Mouse (Mus musculus): ENCODE results near the gene Urah. TPM values are rescaled to one million over a fixed set of nuclear protein-coding genes. Genes with fewer than 3 reads are reported as not detected.

Gene Urah
- 0.24 and 1.4 TPM in 2 replicates for polyA plus RNA-seq (2012; rRNA removed)

GRCm38 (mm10) chr7:140834968-140835757 lies at the start of gene Urah:
TSS of gene Urah (plus strand) at chr7:140835018.

DNA sequence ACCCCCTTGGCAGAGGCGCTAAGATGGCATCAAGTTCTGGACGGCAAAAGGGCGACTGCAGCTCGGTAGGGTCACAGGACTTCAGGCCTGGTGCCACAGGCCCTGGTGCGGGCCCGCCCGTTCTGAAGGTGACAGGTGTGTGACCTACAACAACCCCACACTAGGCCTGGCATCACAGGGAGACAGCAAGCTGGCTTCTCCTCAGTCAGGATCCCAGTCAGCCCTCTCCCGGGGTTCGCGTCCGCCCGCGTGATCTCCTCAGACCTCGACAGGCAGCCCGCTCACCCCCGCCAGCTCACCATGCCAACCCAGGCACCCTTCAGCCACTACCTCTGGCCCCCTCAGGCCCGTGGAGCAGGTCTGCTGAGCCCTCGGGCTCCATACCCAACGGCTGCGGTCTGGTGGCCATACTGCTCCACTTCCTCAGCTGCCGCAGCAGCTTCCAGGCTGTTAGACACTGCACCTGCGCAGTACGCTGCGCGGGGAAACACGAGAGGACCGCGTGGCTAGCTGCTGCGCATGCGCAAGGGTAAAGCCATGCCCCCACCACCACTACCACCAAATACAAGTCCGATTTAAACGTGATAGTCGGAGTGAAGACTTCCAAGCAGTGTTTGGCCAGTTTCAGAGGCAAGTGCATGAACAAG lies 47.3 kb upstream of the Urah start, which contains the start of gene Syce1:
TSS of gene Syce1 (minus strand) at position 447 of the 647 bp plus-strand sequence.

DNA sequence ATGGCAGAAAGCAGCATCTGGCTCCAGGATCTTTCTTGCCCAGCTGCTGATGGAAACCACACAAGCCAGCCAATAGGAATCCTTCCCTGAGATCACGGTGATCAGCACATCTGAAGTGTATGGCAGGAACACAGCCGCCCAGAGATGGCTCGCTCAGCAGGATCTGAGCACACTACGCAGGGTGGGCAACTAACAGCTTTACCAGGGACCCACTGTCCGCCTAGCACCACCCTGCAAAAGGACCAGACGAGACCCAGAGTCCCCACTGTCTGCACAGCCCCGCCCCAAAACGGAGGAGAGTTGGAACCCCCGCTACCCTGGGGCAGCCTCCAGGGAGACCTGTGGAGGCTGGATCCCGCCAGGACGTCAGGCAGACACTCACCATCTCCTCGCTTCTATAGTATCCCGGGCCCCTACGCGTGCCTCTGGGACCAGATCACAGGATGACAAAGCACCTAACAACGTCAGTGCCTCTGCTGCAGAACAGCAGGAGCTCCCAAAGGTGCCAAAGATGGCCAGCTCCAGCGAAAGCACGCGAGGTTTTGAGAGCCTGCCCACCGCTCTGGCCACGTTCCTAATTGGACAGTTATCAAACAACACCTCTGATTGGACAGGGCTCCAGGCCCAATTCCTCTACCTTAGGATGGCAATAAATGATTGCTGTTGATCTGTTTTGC lies 13.0 kb upstream of the Urah start, which contains the start of gene Zfp941:
TSS of gene Zfp941 (minus strand) at position 526 of the 677 bp plus-strand sequence.

GRCm38 (mm10) chr7:140844905-140845665 lies 10.3 kb downstream of the Urah start, which contains the start of gene Scgb1c1:
TSS of gene Scgb1c1 (plus strand) at chr7:140845547.

GRCm38 (mm10) chr7:140847755-140848580 lies 13.2 kb downstream of the Urah start, which contains the start of gene Odf3:
TSS of gene Odf3 (plus strand) at chr7:140847805.

GRCm38 (mm10) chr7:140855860-140856784 lies 21.3 kb downstream of the Urah start, which contains the start of gene Gm45785:
TSS of gene Gm45785 (minus strand) at chr7:140856331.

DNA sequence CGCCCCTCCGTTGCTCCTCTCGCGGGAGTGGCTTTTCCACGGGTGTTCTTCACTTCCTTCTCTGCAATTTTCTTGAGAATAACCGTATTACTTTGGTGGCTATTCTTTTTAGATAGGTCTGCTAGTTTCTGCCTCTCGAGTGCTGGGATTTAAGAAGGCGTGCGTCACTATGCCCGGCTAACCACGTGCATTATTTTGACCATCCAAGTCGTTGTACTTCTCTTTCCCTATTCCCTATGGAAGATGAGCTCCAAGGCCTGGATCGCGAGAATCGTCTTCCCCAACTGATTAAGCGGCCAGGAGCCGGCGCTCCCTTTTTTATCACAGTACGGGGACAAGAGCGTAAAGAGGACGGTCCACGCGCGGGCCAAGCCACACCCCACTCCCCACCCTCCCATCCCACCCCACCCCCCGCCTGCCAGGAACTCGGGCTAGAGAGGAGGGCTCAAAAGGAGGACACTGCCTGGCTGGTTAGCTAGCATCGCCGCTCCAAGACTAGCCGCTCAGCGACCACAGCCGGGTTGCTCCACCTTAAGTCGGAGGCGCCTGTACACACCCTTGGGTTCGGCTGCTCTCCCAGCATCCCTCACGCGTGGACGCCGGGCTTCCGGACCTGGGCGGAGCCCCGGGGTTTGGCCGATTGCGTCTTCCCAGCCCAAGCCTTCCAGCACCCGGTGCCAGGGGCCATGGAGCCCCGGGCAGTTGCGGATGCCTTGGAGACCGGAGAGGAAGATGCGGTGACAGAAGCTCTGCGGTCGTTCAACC lies 22.1 kb downstream of the Urah start, which contains the start of gene Ric8a:
TSS of gene Ric8a (plus strand) at position 173 of the 765 bp plus-strand sequence.

DNA sequence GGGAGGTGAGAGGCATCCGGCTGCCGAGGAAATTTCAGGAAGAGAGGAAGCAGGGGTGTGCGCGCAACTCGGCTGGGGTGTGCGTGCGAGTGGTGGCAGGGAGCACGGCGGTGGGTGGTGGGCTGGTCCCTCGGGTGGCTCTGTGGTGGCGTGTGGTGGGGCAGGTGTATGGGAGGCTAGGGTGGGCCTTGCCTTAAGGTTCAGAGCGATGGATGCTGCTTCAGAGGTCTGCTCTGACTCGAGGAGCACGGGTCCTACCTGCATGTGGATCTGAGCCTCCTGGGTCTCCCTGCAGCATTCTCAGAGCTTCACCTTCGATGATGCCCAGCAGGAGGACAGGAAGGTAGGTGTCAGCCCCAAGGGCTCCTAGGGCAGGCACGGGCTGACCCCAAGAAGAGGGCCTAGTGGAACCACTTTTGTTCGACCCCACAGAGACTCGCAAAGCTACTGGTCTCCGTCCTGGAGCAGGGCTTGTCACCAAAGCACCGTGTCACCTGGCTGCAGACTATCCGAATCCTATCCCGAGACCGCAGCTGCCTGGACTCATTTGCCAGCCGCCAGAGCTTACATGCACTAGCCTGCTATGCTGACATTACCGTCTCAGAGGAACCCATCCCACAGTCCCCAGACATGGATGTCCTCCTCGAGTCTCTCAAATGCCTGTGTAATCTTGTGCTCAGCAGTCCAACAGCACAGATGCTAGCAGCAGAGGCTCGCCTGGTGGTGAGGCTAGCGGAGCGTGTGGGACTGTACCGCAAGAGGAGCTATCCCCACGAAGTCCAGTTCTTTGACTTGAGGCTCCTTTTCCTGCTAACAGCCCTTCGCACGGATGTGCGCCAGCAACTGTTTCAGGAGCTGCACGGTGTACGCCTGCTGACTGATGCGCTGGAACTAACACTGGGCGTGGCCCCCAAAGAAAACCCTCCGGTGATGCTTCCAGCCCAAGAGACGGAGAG lies 23.0 kb downstream of the Urah start, which contains the start of gene Bet1l:
TSS of gene Bet1l (minus strand) at position 28 of the 956 bp plus-strand sequence.

DNA sequence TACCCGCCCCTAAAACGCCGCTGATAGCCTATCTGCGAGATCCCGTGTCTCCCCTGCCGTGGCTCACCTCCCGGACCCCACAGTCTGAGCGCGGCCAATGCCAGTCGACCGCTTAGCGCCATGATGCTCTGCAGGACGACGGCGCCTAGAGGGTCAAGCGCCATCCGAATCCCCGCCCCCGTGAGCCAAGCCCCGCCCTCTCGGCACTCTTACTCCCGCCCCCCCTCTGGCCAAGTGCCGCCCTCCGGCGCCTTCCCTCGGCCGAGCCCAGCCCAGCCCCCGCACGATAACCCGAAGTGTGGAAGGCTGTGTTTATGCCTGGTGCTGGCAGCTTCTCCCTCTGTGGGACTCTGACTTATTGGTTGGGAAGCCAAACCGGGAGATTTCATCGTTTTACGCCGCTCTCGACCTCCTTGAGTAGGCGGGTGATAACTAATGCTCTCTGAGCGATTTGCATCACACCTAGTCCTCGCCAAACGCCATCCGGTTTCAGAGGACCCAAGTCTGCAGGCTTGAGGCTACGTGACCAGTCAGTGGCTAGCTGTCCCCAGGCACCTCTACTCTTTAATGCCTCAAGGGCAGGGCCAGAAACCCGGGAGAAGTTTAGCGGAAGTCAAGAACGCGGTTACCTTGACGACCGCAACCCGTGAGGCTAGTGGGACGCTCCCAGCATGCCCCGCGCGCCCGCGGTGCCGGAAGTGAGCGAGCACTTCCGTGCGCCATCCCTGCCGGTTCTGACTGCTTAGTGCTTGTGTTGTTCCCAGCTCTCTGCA lies 47.1 kb downstream of the Urah start, which contains the start of the genes Psmd13 and Sirt3:
TSS of gene Psmd13 (plus strand) at position 273 of the 773 bp plus-strand sequence.
TSS of gene Sirt3 (minus strand) at position 614 of the 773 bp plus-strand sequence.

Other genes with a start within 250 kb of the Urah start
- gene Olfr46, start 233.7 kb upstream of the Urah start, polyA plus RNA-seq (2012; rRNA removed) = under 0.01 TPM in 1 of 2 replicates, not detected in the other
- gene Olfr61, start 206.0 kb upstream of the Urah start, polyA plus RNA-seq (2012; rRNA removed) = not detected in 2 replicates
- gene Olfr53, start 188.6 kb upstream of the Urah start, polyA plus RNA-seq (2012; rRNA removed) = not detected in 2 replicates
- gene Olfr539, start 175.1 kb upstream of the Urah start, polyA plus RNA-seq (2012; rRNA removed) = 0.01 TPM in 2 replicates
- gene Olfr45, start 153.1 kb upstream of the Urah start, polyA plus RNA-seq (2012; rRNA removed) = not detected in 2 replicates
- gene Olfr541, start 137.8 kb upstream of the Urah start, polyA plus RNA-seq (2012; rRNA removed) = not detected in 2 replicates
- not detected in 2 replicates for gene Cyp2e1, start 71.3 kb upstream of the Urah start, polyA plus RNA-seq (2012; rRNA removed)
- gene Syce1, start 47.2 kb upstream of the Urah start, polyA plus RNA-seq (2012; rRNA removed) = 0.26 and 0.66 TPM in 2 replicates
- 11.1 and 13.3 TPM in 2 replicates for gene Zfp941, start 12.8 kb upstream of the Urah start, polyA plus RNA-seq (2012; rRNA removed)
- gene Scgb1c1, start 10.5 kb downstream of the Urah start, polyA plus RNA-seq (2012; rRNA removed) = 0.25 TPM in 1 of 2 replicates, not detected in the other
- gene Odf3, start 12.8 kb downstream of the Urah start, polyA plus RNA-seq (2012; rRNA removed) = 0.12 and 0.16 TPM in 2 replicates
- 0.24 and 0.28 TPM in 2 replicates for gene Gm45785, start 21.3 kb downstream of the Urah start, polyA plus RNA-seq (2012; rRNA removed)
- gene Ric8a, start 21.9 kb downstream of the Urah start, polyA plus RNA-seq (2012; rRNA removed) = 103 and 106 TPM in 2 replicates
- 33.4 and 36.0 TPM in 2 replicates for gene Bet1l, start 22.6 kb downstream of the Urah start, polyA plus RNA-seq (2012; rRNA removed)
- 140 and 147 TPM in 2 replicates for gene Psmd13, start 47.0 kb downstream of the Urah start, polyA plus RNA-seq (2012; rRNA removed)
- 57.5 and 62.3 TPM in 2 replicates for gene Sirt3, start 47.3 kb downstream of the Urah start, polyA plus RNA-seq (2012; rRNA removed)
- 3.9 TPM in 1 of 2 replicates, not detected in the other for gene Cox8b, start 65.4 kb downstream of the Urah start, polyA plus RNA-seq (2012; rRNA removed)
- gene Nlrp6, start 85.9 kb downstream of the Urah start, polyA plus RNA-seq (2012; rRNA removed) = 0.59 and 0.66 TPM in 2 replicates
- gene Pgghg, start 106.4 kb downstream of the Urah start, polyA plus RNA-seq (2012; rRNA removed) = 9.8 and 11.2 TPM in 2 replicates
- gene Ifitm5, start 115.3 kb downstream of the Urah start, polyA plus RNA-seq (2012; rRNA removed) = 0.48 and 7.3 TPM in 2 replicates
- 0.21 TPM in 1 of 2 replicates, not detected in the other for gene Gm45717, start 120.9 kb downstream of the Urah start, polyA plus RNA-seq (2012; rRNA removed)
- gene Ifitm2, start 121.0 kb downstream of the Urah start, polyA plus RNA-seq (2012; rRNA removed) = 139 and 160 TPM in 2 replicates
- gene Ifitm1, start 132.2 kb downstream of the Urah start, polyA plus RNA-seq (2012; rRNA removed) = 33.6 and 57.6 TPM in 2 replicates
- 43.6 and 46.5 TPM in 2 replicates for gene Ifitm3, start 175.8 kb downstream of the Urah start, polyA plus RNA-seq (2012; rRNA removed)
- gene Ifitm6, start 182.9 kb downstream of the Urah start, polyA plus RNA-seq (2012; rRNA removed) = 0.56 and 0.82 TPM in 2 replicates
- not detected in 2 replicates for gene Gm17387, start 194.1 kb downstream of the Urah start, polyA plus RNA-seq (2012; rRNA removed)
- 186 and 189 TPM in 2 replicates for gene B4galnt4, start 226.1 kb downstream of the Urah start, polyA plus RNA-seq (2012; rRNA removed)
- gene Pkp3, start 243.2 kb downstream of the Urah start, polyA plus RNA-seq (2012; rRNA removed) = 0.04 and 1.6 TPM in 2 replicates